Mouse (Mus musculus): ENCODE data around the gene Spata17. TPM values are rescaled to one million over a fixed set of nuclear protein-coding genes. Genes with fewer than 3 reads are reported as not detected.

Spata17 gene
- polyA plus RNA-seq, 1 experiment from 2014 or later = 0.60 TPM

- H3K4me1 ChIP-seq (ENCODE audit: control insufficient read depth, insufficient read depth, low read length) = no peaks in the 10 kb centered on the region
- no peaks in the 10 kb centered on the region for H3K9me3 ChIP-seq (replicated peaks; ENCODE audit: control insufficient read depth, low read length)
- DNase-seq (ENCODE audit: low spot score) = no peak
- no peak overlapping the region for H3K4me3 ChIP-seq (ENCODE audit: low read depth, low read length)
- H3K27ac ChIP-seq (replicated peaks; ENCODE audit: low read depth, low read length) = no peak overlapping the region
- ATAC-seq (replicated peaks; ENCODE audit: insufficient number of reproducible peaks, low FRiP score, low TSS enrichment, low read depth) = no peak
- no peak overlapping the region for H3K9ac ChIP-seq (replicated peaks; ENCODE audit: low read length)
- no peak overlapping the region for H3K4me2 ChIP-seq (ENCODE audit: low read depth, low read length)
- 75% methylated on average over 3 of the region's 3 CpGs for WGBS
- no peaks in the 10 kb centered on the region for H3K27me3 ChIP-seq (ENCODE audit: control insufficient read depth, insufficient read depth, low read length)
- no peaks in the 10 kb centered on the region for H3K36me3 ChIP-seq (replicated peaks; ENCODE audit: control insufficient read depth, insufficient read depth, low read depth, low read length)
These were observed 138.8 kb downstream of the Spata17 start for GRCm38 (mm10) chr1:187076198-187077042.

GRCm38 (mm10) chr1:187059874-187060273 is 155.4 kb downstream of the Spata17 start:
- Histone ChIP-seq H3K4me3 (ENCODE audit: low read depth, low read length) (no peak overlapping the region), H3K4me1 (ENCODE audit: control insufficient read depth, insufficient read depth, low read length) (no peaks in the 10 kb centered on the region), H3K4me2 (ENCODE audit: low read depth, low read length) (no peak overlapping the region), H3K36me3 (replicated peaks; ENCODE audit: control insufficient read depth, insufficient read depth, low read depth, low read length) (no peaks in the 10 kb centered on the region), H3K9ac (replicated peaks; ENCODE audit: low read length) (no peak overlapping the region), H3K27ac (replicated peaks; ENCODE audit: low read depth, low read length) (no peak overlapping the region), H3K27me3 (ENCODE audit: control insufficient read depth, insufficient read depth, low read length) (no peaks in the 10 kb centered on the region), H3K9me3 (replicated peaks; ENCODE audit: control insufficient read depth, low read length) (no peaks in the 10 kb centered on the region)
- ATAC-seq (replicated peaks; ENCODE audit: insufficient number of reproducible peaks, low FRiP score, low TSS enrichment, low read depth) = no peak
- no peak for DNase-seq (ENCODE audit: low spot score)
- 79% methylated on average over 1 of the region's 1 CpGs for WGBS

GRCm38 (mm10) chr1:187054333-187054732 is 160.9 kb downstream of the Spata17 start:
- WGBS = 80% methylated on average over 2 of the region's 2 CpGs
- Histone ChIP-seq H3K4me1 (ENCODE audit: control insufficient read depth, insufficient read depth, low read length) (no peaks in the 10 kb centered on the region), H3K27me3 (ENCODE audit: control insufficient read depth, insufficient read depth, low read length) (no peaks in the 10 kb centered on the region), H3K9me3 (replicated peaks; ENCODE audit: control insufficient read depth, low read length) (no peaks in the 10 kb centered on the region), H3K36me3 (replicated peaks; ENCODE audit: control insufficient read depth, insufficient read depth, low read depth, low read length) (no peaks in the 10 kb centered on the region), H3K4me3 (ENCODE audit: low read depth, low read length) (no peak overlapping the region), H3K27ac (replicated peaks; ENCODE audit: low read depth, low read length) (no peak overlapping the region), H3K4me2 (ENCODE audit: low read depth, low read length) (no peak overlapping the region), H3K9ac (replicated peaks; ENCODE audit: low read length) (no peak overlapping the region)
- ATAC-seq (replicated peaks; ENCODE audit: insufficient number of reproducible peaks, low FRiP score, low TSS enrichment, low read depth) (no peak), DNase-seq (ENCODE audit: low spot score) (no peak)

GRCm38 (mm10) chr1:187053862-187054261 is 161.4 kb downstream of the Spata17 start:
- Histone ChIP-seq H3K27me3 (ENCODE audit: control insufficient read depth, insufficient read depth, low read length) (no peaks in the 10 kb centered on the region), H3K4me2 (ENCODE audit: low read depth, low read length) (no peak overlapping the region), H3K4me1 (ENCODE audit: control insufficient read depth, insufficient read depth, low read length) (no peaks in the 10 kb centered on the region), H3K36me3 (replicated peaks; ENCODE audit: control insufficient read depth, insufficient read depth, low read depth, low read length) (no peaks in the 10 kb centered on the region), H3K4me3 (ENCODE audit: low read depth, low read length) (no peak overlapping the region), H3K9ac (replicated peaks; ENCODE audit: low read length) (no peak overlapping the region), H3K27ac (replicated peaks; ENCODE audit: low read depth, low read length) (no peak overlapping the region), H3K9me3 (replicated peaks; ENCODE audit: control insufficient read depth, low read length) (no peaks in the 10 kb centered on the region)
- ATAC-seq (replicated peaks; ENCODE audit: insufficient number of reproducible peaks, low FRiP score, low TSS enrichment, low read depth) = no peak
- 74% methylated on average over 3 of the region's 3 CpGs for WGBS
- DNase-seq (ENCODE audit: low spot score) = no peak

- no peak overlapping the region for H3K4me2 ChIP-seq (ENCODE audit: low read depth, low read length)
- no peak overlapping the region for H3K9ac ChIP-seq (replicated peaks; ENCODE audit: low read length)
- no peaks in the 10 kb centered on the region for H3K4me1 ChIP-seq (ENCODE audit: control insufficient read depth, insufficient read depth, low read length)
- no peak overlapping the region for H3K4me3 ChIP-seq (ENCODE audit: low read depth, low read length)
- no peak for DNase-seq (ENCODE audit: low spot score)
- no peaks in the 10 kb centered on the region for H3K9me3 ChIP-seq (replicated peaks; ENCODE audit: control insufficient read depth, low read length)
- WGBS = 58% methylated on average over 5 of the region's 5 CpGs
- H3K36me3 ChIP-seq (replicated peaks; ENCODE audit: control insufficient read depth, insufficient read depth, low read depth, low read length) = no peaks in the 10 kb centered on the region
- no peaks in the 10 kb centered on the region for H3K27me3 ChIP-seq (ENCODE audit: control insufficient read depth, insufficient read depth, low read length)
- no peak for ATAC-seq (replicated peaks; ENCODE audit: insufficient number of reproducible peaks, low FRiP score, low TSS enrichment, low read depth)
- no peak overlapping the region for H3K27ac ChIP-seq (replicated peaks; ENCODE audit: low read depth, low read length)
These were observed 162.7 kb downstream of the Spata17 start for GRCm38 (mm10) chr1:187052532-187052931.

DNA sequence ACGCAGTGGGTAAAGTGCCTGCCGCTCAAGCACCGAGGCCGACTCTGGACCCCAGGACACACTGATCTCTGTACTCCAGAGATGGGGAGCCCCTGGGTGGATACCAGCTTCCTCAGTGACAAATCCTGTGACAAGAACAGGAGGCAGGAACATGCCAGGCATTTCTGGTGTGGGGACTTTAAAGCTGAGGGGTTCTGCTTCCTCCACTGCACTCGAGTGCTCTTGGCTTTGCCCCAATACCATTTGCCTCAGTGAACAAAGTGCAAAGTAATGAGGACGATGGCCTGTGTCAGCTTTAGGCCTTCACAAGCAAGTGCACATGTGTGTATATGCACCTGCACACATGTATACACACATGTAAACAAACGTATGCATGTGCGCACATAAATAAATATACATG is 164.0 kb downstream of the Spata17 start:
- H3K36me3 ChIP-seq (replicated peaks; ENCODE audit: control insufficient read depth, insufficient read depth, low read depth, low read length) = no peaks in the 10 kb centered on the region
- H3K4me3 ChIP-seq (ENCODE audit: low read depth, low read length) = no peak overlapping the region
- ATAC-seq (replicated peaks; ENCODE audit: insufficient number of reproducible peaks, low FRiP score, low TSS enrichment, low read depth) = no peak
- no peaks in the 10 kb centered on the region for H3K9me3 ChIP-seq (replicated peaks; ENCODE audit: control insufficient read depth, low read length)
- WGBS = 93% methylated on average over 8 of the region's 8 CpGs
- DNase-seq (ENCODE audit: low spot score) = no peak
- H3K9ac ChIP-seq (replicated peaks; ENCODE audit: low read length) = no peak overlapping the region
- no peak overlapping the region for H3K27ac ChIP-seq (replicated peaks; ENCODE audit: low read depth, low read length)
- no peaks in the 10 kb centered on the region for H3K4me1 ChIP-seq (ENCODE audit: control insufficient read depth, insufficient read depth, low read length)
- no peak overlapping the region for H3K4me2 ChIP-seq (ENCODE audit: low read depth, low read length)
- no peaks in the 10 kb centered on the region for H3K27me3 ChIP-seq (ENCODE audit: control insufficient read depth, insufficient read depth, low read length)

- Histone ChIP-seq H3K9me3 (replicated peaks; ENCODE audit: control insufficient read depth, low read length) (no peaks in the 10 kb centered on the region), H3K4me1 (ENCODE audit: control insufficient read depth, insufficient read depth, low read length) (no peaks in the 10 kb centered on the region), H3K27me3 (ENCODE audit: control insufficient read depth, insufficient read depth, low read length) (no peaks in the 10 kb centered on the region), H3K36me3 (replicated peaks; ENCODE audit: control insufficient read depth, insufficient read depth, low read depth, low read length) (no peaks in the 10 kb centered on the region), H3K4me2 (ENCODE audit: low read depth, low read length) (no peak overlapping the region), H3K4me3 (ENCODE audit: low read depth, low read length) (no peak overlapping the region), H3K9ac (replicated peaks; ENCODE audit: low read length) (no peak overlapping the region), H3K27ac (replicated peaks; ENCODE audit: low read depth, low read length) (no peak overlapping the region)
- ATAC-seq (replicated peaks; ENCODE audit: insufficient number of reproducible peaks, low FRiP score, low TSS enrichment, low read depth) = no peak
- WGBS = 92% methylated on average over 9 of the region's 9 CpGs
- no peak for DNase-seq (ENCODE audit: low spot score)
These were observed 166.5 kb downstream of the Spata17 start for GRCm38 (mm10) chr1:187048681-187049288.

- DNase-seq (ENCODE audit: low spot score) (no peak), ATAC-seq (replicated peaks; ENCODE audit: insufficient number of reproducible peaks, low FRiP score, low TSS enrichment, low read depth) (no peak)
- 60% methylated on average over 6 of the region's 6 CpGs for WGBS
- no peaks in the 10 kb centered on the region for H3K36me3 ChIP-seq (replicated peaks; ENCODE audit: control insufficient read depth, insufficient read depth, low read depth, low read length)
- H3K4me1 ChIP-seq (ENCODE audit: control insufficient read depth, insufficient read depth, low read length) = no peaks in the 10 kb centered on the region
- no peak overlapping the region for H3K4me2 ChIP-seq (ENCODE audit: low read depth, low read length)
- H3K9me3 ChIP-seq (replicated peaks; ENCODE audit: control insufficient read depth, low read length) = no peaks in the 10 kb centered on the region
- no peak overlapping the region for H3K27ac ChIP-seq (replicated peaks; ENCODE audit: low read depth, low read length)
- H3K27me3 ChIP-seq (ENCODE audit: control insufficient read depth, insufficient read depth, low read length) = no peaks in the 10 kb centered on the region
- H3K4me3 ChIP-seq (ENCODE audit: low read depth, low read length) = no peak overlapping the region
- H3K9ac ChIP-seq (replicated peaks; ENCODE audit: low read length) = no peak overlapping the region
These were observed 170.5 kb downstream of the Spata17 start for GRCm38 (mm10) chr1:187044726-187045125.

Data from embryonic facial prominence, embryonic 11.5 days (tissue).